8 mouse cellular contexts compared by ENCODE assay signal in genomic region chr3:96170976-96171545, GRCm38 (mm10). TPM values are rescaled to one million over a fixed set of nuclear protein-coding genes. Genes with fewer than 3 reads are reported as not detected.
DNase-seq lines count a peak whose midpoint lies in the region; ATAC-seq and TF ChIP-seq lines count a peak whose summit lies in the region.

No protein-coding gene starts in this region.

- no peak; the same call in 1 of the 2 replicates for TF ChIP-seq RAD21 in CH12.LX (IDR thresholded peaks at IDR 0.05; ENCODE audit: low read depth, low read length)

- peak; percentile 35 for TF ChIP-seq POLR2A in CH12.LX (IDR thresholded peaks at IDR 0.05; ENCODE audit: low read depth, low read length)

- DNase-seq in embryo, embryonic 10.5 days (ENCODE audit: low spot score), result peak; percentile 12
- DNase-seq in embryo, embryonic 10 days (ENCODE audit: low spot score), result no peak
- no peak for DNase-seq in CH12.LX (ENCODE audit: extremely low read depth)
- no peak for DNase-seq in midbrain, embryonic 11.5 days (ENCODE audit: low spot score, missing footprints)
- no peak for DNase-seq in layer of hippocampus, adult 8-10 months (ENCODE audit: low spot score in 2 of 2)
- DNase-seq in gastrocnemius, adult 8-10 months (ENCODE audit: low spot score in 2 of 2), result no peak
- DNase-seq in layer of hippocampus, postnatal 14 days (ENCODE audit: low spot score in 2 of 2), result no peak

- in situ Hi-C loops in CH12.LX (cut with MboI; ENCODE audit: low pct_ligation_motif_present, low pct_unique_long_range_greater_than_20kb, low sequenced_read_pairs), result no loop called here

- H3K4me3 ChIP-seq in CH12.LX (replicated peaks in 1 of 3; ENCODE audit: low read depth in 2 of 3, low read length in 2 of 3, poor library complexity in 1 of 3), result peak overlapping the region; percentile 65 to 99 (median 96)
- H3K4me3 ChIP-seq in heart, embryonic 16.5 days (ENCODE audit: low read length), result peak overlapping the region; percentile 77
- peak overlapping the region; percentile 74 for H3K4me3 ChIP-seq in midbrain, embryonic 11.5 days (ENCODE audit: low read depth, low read length)

- TF ChIP-seq CTCF in CH12.LX (conservative IDR thresholded peaks at IDR 0.05 in 1 of 2, IDR thresholded peaks at IDR 0.05 in 1 of 2; ENCODE audit: low read depth in 2 of 2, low read length in 2 of 2), result peak in 1 of 2 experiments; percentile 11; a peak in 1 of 4 replicates

- WGBS in heart, embryonic 16.5 days, result 46% methylated on average over 10 of the region's 10 CpGs
- 79% methylated on average over 10 of the region's 10 CpGs for WGBS in midbrain, embryonic 11.5 days

- dilution Hi-C loops in CH12.LX (cut with MboI; ENCODE audit: extremely low pct_ligation_motif_present, extremely low pct_unique_long_range_greater_than_20kb, low sequenced_read_pairs), result no loop called here

- H3K9me3 ChIP-seq in CH12.LX (replicated peaks; ENCODE audit: low read length), result no peaks in the 10 kb centered on the region
- H3K9me3 ChIP-seq in heart, embryonic 16.5 days (replicated peaks; ENCODE audit: control insufficient read depth, low read length), result no peaks in the 10 kb centered on the region
- H3K9me3 ChIP-seq in midbrain, embryonic 11.5 days (ENCODE audit: control insufficient read depth, low read length), result no peaks in the 10 kb centered on the region

- H3K27me3 ChIP-seq in CH12.LX (replicated peaks), result no peaks in the 10 kb centered on the region
- no peaks in the 10 kb centered on the region for H3K27me3 ChIP-seq in heart, embryonic 16.5 days (ENCODE audit: control insufficient read depth, insufficient read depth, low read length)
- no peaks in the 10 kb centered on the region for H3K27me3 ChIP-seq in midbrain, embryonic 11.5 days (ENCODE audit: control insufficient read depth, insufficient read depth, low read length)

- ATAC-seq in heart, embryonic 16.5 days (replicated peaks; ENCODE audit: extremely low read depth, insufficient read depth, low FRiP score), result no peak
- no peak for ATAC-seq in midbrain, embryonic 11.5 days (ENCODE audit: low FRiP score)

- no peak for TF ChIP-seq EP300 in CH12.LX (IDR thresholded peaks at IDR 0.05; ENCODE audit: low read length)

- peak overlapping the region; percentile 98 for H3K9ac ChIP-seq in CH12.LX (ENCODE audit: insufficient read depth, low read depth)
- H3K9ac ChIP-seq in heart, embryonic 16.5 days (ENCODE audit: low read length), result peak overlapping the region; percentile 84
- H3K9ac ChIP-seq in midbrain, embryonic 11.5 days (ENCODE audit: low read length), result peak overlapping the region; percentile 96; the same call in 1 of the 2 replicates

- H3K79me2 ChIP-seq in CH12.LX (replicated peaks; ENCODE audit: control insufficient read depth, extremely low read depth, insufficient read depth, poor library complexity, severe bottlenecking), result peaks cover 37% of the 10 kb centered on the region

- peak overlapping the region; percentile 96 for H3K4me2 ChIP-seq in CH12.LX (ENCODE audit: insufficient read depth, low read depth, poor library complexity, severe bottlenecking)
- peak overlapping the region; percentile 74 for H3K4me2 ChIP-seq in heart, embryonic 16.5 days (ENCODE audit: low read depth, low read length)
- peak overlapping the region; percentile 91 for H3K4me2 ChIP-seq in midbrain, embryonic 11.5 days

- peaks cover 27 to 51% of the 10 kb centered on the region in 2 experiments for H3K36me3 ChIP-seq in CH12.LX (replicated peaks in 1 of 2; ENCODE audit: control insufficient read depth in 1 of 2, insufficient read depth in 1 of 2, low read length in 1 of 2)
- peaks cover 18% of the 10 kb centered on the region for H3K36me3 ChIP-seq in heart, embryonic 16.5 days (ENCODE audit: control insufficient read depth, insufficient read depth)
- 0 out of 2 replicates have a peak, but pooled peaks cover 2% of the 10 kb centered on the region for H3K36me3 ChIP-seq in midbrain, embryonic 11.5 days (ENCODE audit: control insufficient read depth, insufficient read depth, low read length)

- H3K27ac ChIP-seq in CH12.LX (ENCODE audit: insufficient read depth, low read depth), result no peak overlapping the region; the same call in 1 of the 2 replicates
- H3K27ac ChIP-seq in heart, embryonic 16.5 days (ENCODE audit: low read length), result peak overlapping the region; percentile 97
- no peak overlapping the region; the same call in 1 of the 2 replicates for H3K27ac ChIP-seq in midbrain, embryonic 11.5 days (ENCODE audit: low read depth, low read length)

- H3K4me1 ChIP-seq in CH12.LX (ENCODE audit: control insufficient read depth in 1 of 2, insufficient read depth in 2 of 2), result peaks cover 8 to 43% of the 10 kb centered on the region in 2 experiments
- peaks cover 20% of the 10 kb centered on the region for H3K4me1 ChIP-seq in heart, embryonic 16.5 days (ENCODE audit: control insufficient read depth, insufficient read depth, low read length)
- H3K4me1 ChIP-seq in midbrain, embryonic 11.5 days (ENCODE audit: control insufficient read depth, insufficient read depth, low read length), result peaks cover 15% of the 10 kb centered on the region

TF ChIP-seq in CH12.LX, 34 proteins besides CTCF, POLR2A, EP300 and RAD21:
- TF ChIP-seq IRF4 (IDR thresholded peaks at IDR 0.05; ENCODE audit: low read depth, low read length) (0 out of 2 replicates have a peak, but pooled peaks have one; percentile 11), MAFK (IDR thresholded peaks at IDR 0.05; ENCODE audit: insufficient replicate concordance, low read length) (no peak)

RNA-seq across cellular contexts. Expression of gene Sf3b4, which starts 1.1 kb away (rescaled TPM):
- 47.9 and 60.6 TPM in 2 replicates for total RNA-seq in CH12.LX (2012; rRNA removed)
- 33.7 and 38.1 TPM in 2 replicates for total RNA-seq in CH12.LX (2014; rRNA removed)
- 114 and 147 TPM in 2 replicates for polyA plus RNA-seq in CH12.LX (2012; ENCODE audit: insufficient read length, low read depth)
- polyA plus RNA-seq in heart, embryonic 16.5 days (2015; fragmentation: Nextera tagmentation; extraction: Ambion mirVana), result 91.8 and 92.8 TPM in 2 replicates
- 187 and 216 TPM in 2 replicates for polyA plus RNA-seq in midbrain, embryonic 11.5 days (2014; fragmentation: Nextera tagmentation; extraction: Ambion mirVana)
- 10 to 100 TPM; 39.8 to 49.2 (median 45.5) TPM for total RNA-seq in layer of hippocampus, adult 8-10 months (2022)
- 10 to 100 TPM in 3 of 4 experiments, 1 to 10 TPM in 1; 9.9 to 12.9 (median 11.6) TPM for total RNA-seq in gastrocnemius, adult 8-10 months (2022)
- total RNA-seq in layer of hippocampus, postnatal 14 days (2021), result 10 to 100 TPM; 48.6 to 52.4 TPM

RNA-seq across cellular contexts. Expression of gene Mtmr11, which starts 9.3 kb away (rescaled TPM):
- 0.81 and 1.0 TPM in 2 replicates for total RNA-seq in CH12.LX (2012; rRNA removed)
- 0.45 and 0.83 TPM in 2 replicates for total RNA-seq in CH12.LX (2014; rRNA removed)
- polyA plus RNA-seq in CH12.LX (2012; ENCODE audit: insufficient read length, low read depth), result 0.82 and 2.5 TPM in 2 replicates
- polyA plus RNA-seq in heart, embryonic 16.5 days (2015; fragmentation: Nextera tagmentation; extraction: Ambion mirVana), result 8.7 and 9.4 TPM in 2 replicates
- 10.5 and 12.8 TPM in 2 replicates for polyA plus RNA-seq in midbrain, embryonic 11.5 days (2014; fragmentation: Nextera tagmentation; extraction: Ambion mirVana)
- 1 to 10 TPM; 6.5 to 9.4 (median 7.8) TPM for total RNA-seq in layer of hippocampus, adult 8-10 months (2022)
- 1 to 10 TPM in 3 of 4 experiments, under 1 TPM in 1; 0.68 to 2.1 (median 1.3) TPM for total RNA-seq in gastrocnemius, adult 8-10 months (2022)
- 1 to 10 TPM; 5.8 to 7.8 TPM for total RNA-seq in layer of hippocampus, postnatal 14 days (2021)

RNA-seq across cellular contexts. Expression of gene Sv2a, which starts 9.9 kb away (rescaled TPM):
- total RNA-seq in CH12.LX (2012; rRNA removed) (2.6 and 4.0 TPM in 2 replicates), CH12.LX (2014; rRNA removed) (0.97 and 1.1 TPM in 2 replicates)
- 6.5 and 6.7 TPM in 2 replicates for polyA plus RNA-seq in CH12.LX (2012; ENCODE audit: insufficient read length, low read depth)
- polyA plus RNA-seq in heart, embryonic 16.5 days (2015; fragmentation: Nextera tagmentation; extraction: Ambion mirVana), result 11.6 and 13.9 TPM in 2 replicates
- 9.4 and 10.3 TPM in 2 replicates for polyA plus RNA-seq in midbrain, embryonic 11.5 days (2014; fragmentation: Nextera tagmentation; extraction: Ambion mirVana)
- total RNA-seq in layer of hippocampus, adult 8-10 months (2022), result 100 to 1,000 TPM; 365 to 380 (median 374) TPM
- total RNA-seq in gastrocnemius, adult 8-10 months (2022), result under 1 TPM; 0.16 to 0.34 (median 0.23) TPM
- total RNA-seq in layer of hippocampus, postnatal 14 days (2021), result 100 to 1,000 TPM; 360 to 375 TPM

RNA-seq across cellular contexts. Expression of gene Bola1, which starts 48.4 kb away (rescaled TPM):
- total RNA-seq in CH12.LX (2012; rRNA removed), result 48.2 and 57.0 TPM in 2 replicates
- total RNA-seq in CH12.LX (2014; rRNA removed), result 54.0 and 56.5 TPM in 2 replicates
- 47.6 and 56.2 TPM in 2 replicates for polyA plus RNA-seq in CH12.LX (2012; ENCODE audit: insufficient read length, low read depth)
- 40.0 and 43.5 TPM in 2 replicates for polyA plus RNA-seq in heart, embryonic 16.5 days (2015; fragmentation: Nextera tagmentation; extraction: Ambion mirVana)
- 70.4 and 83.9 TPM in 2 replicates for polyA plus RNA-seq in midbrain, embryonic 11.5 days (2014; fragmentation: Nextera tagmentation; extraction: Ambion mirVana)
- total RNA-seq in layer of hippocampus, adult 8-10 months (2022), result 10 to 100 TPM; 13.1 to 20.2 (median 15.3) TPM
- total RNA-seq in gastrocnemius, adult 8-10 months (2022), result 10 to 100 TPM; 21.8 to 30.6 (median 25.6) TPM
- 10 to 100 TPM; 16.1 to 21.2 TPM for total RNA-seq in layer of hippocampus, postnatal 14 days (2021)

RNA-seq across cellular contexts. Expression of gene Hist2h2ab, which starts 48.6 kb away (rescaled TPM):
- 27.8 and 31.4 TPM in 2 replicates for total RNA-seq in CH12.LX (2012; rRNA removed)
- total RNA-seq in CH12.LX (2014; rRNA removed), result 1.1 and 2.1 TPM in 2 replicates
- not detected in 2 replicates for polyA plus RNA-seq in CH12.LX (2012; ENCODE audit: insufficient read length, low read depth)
- polyA plus RNA-seq in heart, embryonic 16.5 days (2015; fragmentation: Nextera tagmentation; extraction: Ambion mirVana), result not detected in 2 replicates
- 0.86 and 1.7 TPM in 2 replicates for polyA plus RNA-seq in midbrain, embryonic 11.5 days (2014; fragmentation: Nextera tagmentation; extraction: Ambion mirVana)
- total RNA-seq in layer of hippocampus, adult 8-10 months (2022), result 10 to 100 TPM in 1 of 4 experiments, 1 to 10 TPM in 3; 7.7 to 10.8 (median 8.0) TPM
- 1 to 10 TPM in 2 of 4 experiments, under 1 TPM in 1, not detected in 1; 0.65 to 2.3 (median 1.3) TPM for total RNA-seq in gastrocnemius, adult 8-10 months (2022)
- total RNA-seq in layer of hippocampus, postnatal 14 days (2021), result 10 to 100 TPM in 1 of 2 experiments, 1 to 10 TPM in 1; 9.4 to 10.4 TPM

Comparison
In these comparisons a context has a peak if more than half of its experiments do, and no peak if none do; other contexts are left out.
1. RNA of gene Sv2a, which starts 9.9 kb away (total RNA-seq): 365 to 380 TPM in layer of hippocampus, adult 8-10 months and 360 to 375 TPM in layer of hippocampus, postnatal 14 days; 0.97 to 4.0 TPM in CH12.LX and 0.16 to 0.34 TPM in gastrocnemius, adult 8-10 months; every median in the first group is over 10 times any median in the second.
2. Peak in every context shown above with its lines, with median percentiles within 50 percentile points of each other: H3K4me2 ChIP-seq, H3K4me3 ChIP-seq and H3K9ac ChIP-seq.